Mouse (Mus musculus): ENCODE measurements around the gene Ccdc74a. TPM values are rescaled to one million over a fixed set of nuclear protein-coding genes. Genes with fewer than 3 reads are reported as not detected.
"Not testable (repeated sequence)": the region's sequence is repeated elsewhere in the genome, so short reads cannot be mapped to it uniquely, and the experiment has no call there.

The Ccdc74a gene
- total RNA-seq (2021): 10 to 100 TPM; 25.5 to 25.8 TPM

DNA sequence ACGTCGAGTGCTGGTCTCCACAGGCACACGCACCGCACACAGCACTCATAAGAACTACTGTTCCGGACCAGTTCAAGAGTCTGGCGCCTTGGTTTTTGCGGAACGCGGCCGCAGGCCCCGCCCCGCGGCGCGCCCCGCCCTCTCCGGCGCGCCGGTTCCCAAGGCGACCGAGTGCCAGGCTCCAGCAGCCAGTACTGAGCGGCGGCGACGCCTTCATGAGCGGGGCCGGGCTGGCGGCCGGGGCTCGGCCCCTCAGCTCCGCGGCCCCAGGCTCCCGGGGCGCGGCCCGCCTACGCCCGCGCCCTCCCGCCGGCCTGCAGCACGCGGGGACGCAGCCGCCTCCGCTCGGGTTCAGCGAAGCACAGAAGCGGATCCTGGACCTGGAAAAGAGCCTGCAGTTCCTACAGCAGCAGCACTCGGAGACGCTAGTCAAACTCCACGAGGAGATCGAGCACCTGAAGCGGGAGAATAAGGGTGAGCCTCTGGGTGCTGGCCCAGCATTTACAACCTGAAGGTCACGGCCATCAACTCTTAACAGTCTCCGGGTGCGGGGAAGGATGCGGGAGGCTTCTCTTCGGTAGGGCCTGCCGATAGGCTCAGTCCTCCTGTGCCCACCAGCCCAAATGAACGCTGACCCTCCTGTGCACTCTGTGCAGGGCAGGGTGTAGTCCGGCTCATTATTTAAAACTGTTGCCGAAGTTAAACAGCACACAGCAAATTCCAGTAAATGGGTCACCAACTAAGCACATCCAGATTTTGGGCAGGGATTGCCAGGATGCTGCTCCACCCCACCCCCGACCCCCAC, at the start of gene Ccdc74a:
TSS of gene Ccdc74a (plus strand) at position 161 of the 805 bp plus-strand sequence.
- intact Hi-C loops (cut with DNase I): loop anchor here (5.0 kb wide), 1 partner anchor 76 kb away; no protein-coding TSS in a partner anchor
- DNase-seq (ENCODE audit: low spot score in 2 of 2): peak; percentile 79 to 84

DNA sequence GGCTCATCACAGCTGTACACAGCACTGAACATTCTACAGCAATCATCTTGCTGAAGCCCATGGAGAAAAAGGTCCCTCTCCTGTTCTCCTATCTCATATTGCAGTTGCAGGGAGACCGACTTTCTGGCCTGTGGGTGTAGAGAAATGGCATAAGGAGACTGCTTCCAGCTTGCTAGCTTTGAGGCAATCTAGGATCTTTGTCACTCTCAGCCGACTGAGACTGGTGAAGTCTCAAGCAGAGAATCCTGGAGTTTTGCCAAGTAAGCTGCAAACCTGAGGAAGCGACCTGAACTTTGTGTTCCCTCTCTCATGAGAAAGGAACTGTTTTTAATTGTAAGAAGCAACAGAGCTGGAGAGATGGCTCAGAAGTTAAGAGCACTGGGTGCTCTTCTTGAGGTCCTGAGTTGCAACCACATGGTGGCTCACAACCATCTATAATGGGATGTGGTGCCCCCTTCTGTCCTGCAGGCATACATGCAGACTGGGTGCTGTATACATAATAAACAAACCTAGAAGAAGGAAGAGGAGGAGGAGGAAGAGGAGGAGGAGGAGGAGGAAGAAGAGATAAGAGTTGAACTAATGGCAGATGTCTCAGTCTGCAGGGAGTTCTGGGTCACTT, 45.2 kb upstream of the Ccdc74a start:
- DNase-seq (ENCODE audit: low spot score in 2 of 2): no peak
- intact Hi-C loops (cut with DNase I): no loop called here

DNA sequence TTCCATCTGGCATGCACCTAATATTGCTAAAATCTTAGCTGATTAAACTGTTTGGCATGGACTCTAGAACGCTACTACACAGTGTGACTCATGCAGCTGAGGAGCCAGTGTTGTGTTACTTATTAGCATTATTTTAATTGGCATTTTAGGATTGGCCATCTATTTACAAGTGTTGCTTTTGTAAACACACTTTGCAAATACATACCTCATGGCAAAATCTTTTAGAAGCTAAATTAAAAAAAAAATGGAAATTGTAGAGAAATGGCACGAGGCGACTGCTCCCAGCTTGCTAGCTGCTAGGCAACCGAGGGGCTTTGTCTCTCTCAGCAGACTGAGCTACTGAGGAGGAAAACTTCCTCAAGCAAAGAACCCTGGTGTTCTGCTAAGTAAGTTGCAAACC, 41.3 kb upstream of the Ccdc74a start:
- DNase-seq (ENCODE audit: low spot score in 2 of 2): no peak
- intact Hi-C loops (cut with DNase I): no loop called here

DNA sequence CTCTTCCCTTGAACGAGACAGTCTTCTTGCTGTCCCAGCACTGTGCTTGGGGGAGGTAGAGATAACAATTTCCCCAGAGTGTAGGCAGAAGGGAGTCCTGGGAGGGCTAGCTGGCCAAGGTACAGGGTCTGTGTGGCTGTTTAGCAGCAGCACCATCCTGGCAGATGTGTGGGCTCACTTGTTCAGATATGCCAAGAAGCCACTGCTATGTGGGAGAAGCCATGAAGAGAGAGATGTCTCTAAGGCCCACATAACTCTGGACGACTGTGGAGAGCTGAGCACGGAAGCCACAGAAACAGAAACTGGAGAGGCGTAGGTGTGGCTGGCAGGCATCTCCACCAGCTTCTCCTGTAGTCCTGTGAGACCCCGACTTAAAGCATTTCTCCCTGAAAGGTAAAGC, 40.6 kb upstream of the Ccdc74a start:
- intact Hi-C loops (cut with DNase I): no loop called here
- peak in 1 of 2 experiments; percentile 43 for DNase-seq (ENCODE audit: low spot score in 2 of 2)

DNA sequence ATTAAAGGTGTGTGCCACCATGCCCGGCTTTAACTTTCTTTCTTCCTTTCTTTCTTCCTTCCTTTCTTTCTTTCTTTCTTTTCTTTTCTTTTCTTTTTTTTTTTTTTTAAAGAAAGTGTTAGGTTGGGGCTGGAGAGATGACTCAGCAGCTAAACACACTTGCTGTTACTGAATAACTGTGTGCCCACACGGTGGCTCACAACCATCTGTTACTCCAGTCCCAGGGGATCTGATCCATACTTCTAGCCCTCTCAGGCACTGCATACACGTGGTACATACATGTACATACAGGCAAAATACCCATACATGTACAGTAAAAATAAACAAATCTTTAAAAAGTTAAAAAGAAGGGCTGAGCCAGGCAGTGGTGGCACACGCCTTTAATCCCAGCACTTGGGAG, 34.9 kb upstream of the Ccdc74a start:
- intact Hi-C loops (cut with DNase I): no loop called here
- peak in 1 of 2 experiments; percentile 46 for DNase-seq (ENCODE audit: low spot score in 2 of 2)

DNA sequence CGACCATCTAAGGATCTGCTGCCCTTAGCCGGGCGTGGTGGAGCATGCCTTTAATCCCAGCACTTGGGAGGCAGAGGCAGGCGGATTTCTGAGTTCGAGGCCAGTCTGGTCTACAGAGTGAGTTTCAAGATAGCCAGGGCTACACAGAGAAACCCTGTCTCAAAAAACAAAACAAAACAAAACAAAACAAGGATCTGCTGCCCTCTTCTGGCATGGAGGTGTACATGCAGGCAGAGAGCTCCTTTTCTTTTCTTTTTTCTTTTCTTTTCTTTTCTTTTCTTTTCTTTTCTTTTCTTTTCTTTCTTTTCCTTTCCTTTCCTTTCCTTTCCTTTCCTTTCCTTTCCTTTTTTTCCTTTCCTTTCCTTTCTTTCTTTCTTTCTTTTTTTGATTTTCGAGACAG, 31.5 kb upstream of the Ccdc74a start:
- intact Hi-C loops (cut with DNase I); DNase-seq (ENCODE audit: low spot score in 2 of 2): not testable (repeated sequence)

DNA sequence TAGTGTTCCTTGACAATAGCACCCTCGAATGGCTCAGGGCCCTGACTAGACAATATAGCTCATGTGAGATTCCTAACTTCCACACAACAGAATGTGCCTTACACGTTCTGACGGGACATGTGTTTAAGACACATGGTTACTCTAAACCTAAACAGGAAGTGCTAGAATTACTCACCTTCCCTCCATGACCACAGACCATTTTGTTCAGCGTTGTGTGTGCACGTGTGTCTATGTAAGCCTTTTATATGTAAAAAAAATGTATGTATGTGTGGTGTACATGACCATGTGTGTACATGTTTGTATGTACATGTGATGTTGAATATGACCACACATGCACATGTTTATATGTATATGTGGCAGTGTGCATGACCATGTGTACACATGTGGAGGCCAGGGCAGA, 30.1 kb upstream of the Ccdc74a start:
- intact Hi-C loops (cut with DNase I): no loop called here
- no peak for DNase-seq (ENCODE audit: low spot score in 2 of 2)

DNA sequence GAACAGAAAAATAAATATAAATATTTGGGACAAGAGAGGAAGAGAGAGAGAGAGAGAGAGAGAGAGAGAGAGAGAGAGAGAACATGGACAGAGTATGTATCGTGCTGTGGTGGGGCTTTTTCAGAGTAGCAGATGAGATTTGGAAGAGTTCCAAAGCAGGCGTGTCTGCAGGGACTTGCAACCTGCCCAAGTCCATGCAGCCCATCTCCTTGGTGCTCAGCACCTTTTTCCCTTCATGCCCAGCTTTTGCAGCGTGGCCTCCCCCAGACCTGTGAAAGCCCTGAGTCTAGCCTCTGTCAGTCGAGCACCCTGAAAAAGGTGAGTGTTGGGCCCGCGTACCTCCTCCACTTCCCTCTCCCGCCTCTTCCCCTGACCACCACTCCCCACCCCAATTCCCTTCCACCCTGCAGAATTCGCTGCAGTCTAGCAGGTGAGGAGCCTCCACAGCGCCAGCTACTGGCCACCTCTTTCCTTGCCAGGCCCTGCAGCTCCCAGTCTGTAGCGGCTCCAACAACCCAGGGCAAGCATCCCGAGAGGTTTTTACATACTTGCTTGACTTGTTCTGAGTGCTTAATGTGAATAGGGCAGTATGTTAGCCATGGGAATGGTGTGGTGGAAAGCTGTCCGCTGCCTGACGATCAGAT, 28.2 kb upstream of the Ccdc74a start:
- intact Hi-C loops (cut with DNase I): loop anchor here (2.0 kb wide), 1 partner anchor 59 kb away; no protein-coding TSS in a partner anchor

DNA sequence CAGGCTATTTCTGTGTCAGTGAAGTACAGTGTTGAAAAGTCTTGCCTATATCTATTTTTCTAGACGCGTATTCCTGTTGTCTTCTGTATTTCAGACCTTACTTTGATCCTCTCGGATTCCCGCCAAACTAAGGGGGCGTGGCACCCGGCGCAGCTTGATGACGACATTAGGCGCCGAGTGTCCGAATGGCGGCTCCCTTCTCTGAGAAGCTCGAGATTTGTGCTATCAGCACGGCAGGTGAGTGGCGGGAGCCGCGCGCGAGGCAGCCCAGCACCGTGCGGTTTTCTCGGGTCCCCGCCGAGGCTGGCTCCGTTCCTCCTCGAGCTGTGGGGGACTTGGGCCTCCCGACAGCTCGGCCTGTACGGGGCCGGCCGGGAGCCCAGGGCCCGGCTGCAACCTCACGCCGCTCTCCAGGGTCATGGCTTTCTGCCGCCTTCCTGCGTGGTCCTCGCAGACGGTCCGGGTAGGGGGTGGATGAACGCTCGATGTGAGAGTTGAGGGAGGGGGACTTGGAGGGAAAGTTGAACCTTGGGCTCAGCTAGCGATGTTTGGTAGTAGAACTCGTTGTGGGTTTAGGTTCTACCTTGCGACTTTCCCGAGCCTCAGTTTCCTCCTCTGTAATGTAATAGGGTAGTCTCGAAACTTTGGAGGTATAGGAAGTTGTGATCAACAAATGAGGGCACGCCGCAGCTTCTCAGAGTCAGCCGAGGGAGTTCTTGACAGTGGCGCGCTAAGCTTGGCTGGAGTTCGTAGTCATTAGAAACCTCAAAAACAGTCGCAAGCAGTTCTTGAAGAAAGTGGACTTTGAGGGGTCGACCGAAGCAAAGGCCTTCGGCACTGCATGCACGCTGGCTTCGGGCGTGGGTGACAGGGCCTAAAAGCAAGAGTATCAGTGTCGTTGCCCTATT, 26.8 kb upstream of the Ccdc74a start, which contains the start of gene Smpd4:
TSS of gene Smpd4 (plus strand) at position 157 of the 908 bp plus-strand sequence.
- intact Hi-C loops (cut with DNase I): loop anchor here (2.0 kb wide), 1 partner anchor 61 kb away; no protein-coding TSS in a partner anchor
- DNase-seq (ENCODE audit: low spot score in 2 of 2): peak; percentile 88 to 90

More for the DNA sequence above, 28.2 kb upstream of the Ccdc74a start:
- DNase-seq (ENCODE audit: low spot score in 2 of 2): peak; percentile 35 to 53

DNA sequence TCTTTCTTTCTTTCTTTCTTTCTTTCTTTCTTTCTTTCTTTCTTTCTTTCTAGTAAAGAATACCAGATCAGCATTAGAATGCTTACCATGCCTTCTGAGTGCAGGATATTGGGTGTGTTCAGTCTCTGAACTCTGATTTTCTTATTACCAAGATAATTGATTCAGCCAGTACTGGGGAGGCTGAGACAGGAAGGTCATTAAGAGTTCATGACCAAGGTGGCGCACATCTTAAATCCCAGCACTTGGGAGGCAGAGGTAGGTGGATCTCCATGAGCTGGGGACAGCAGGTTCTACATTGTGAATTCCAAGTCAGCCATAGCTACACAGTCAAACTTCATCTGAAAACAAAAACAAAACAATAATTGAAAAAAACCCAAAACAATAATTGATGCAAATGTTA, 24.3 kb upstream of the Ccdc74a start:
- intact Hi-C loops (cut with DNase I): no loop called here
- no peak for DNase-seq (ENCODE audit: low spot score in 2 of 2)

DNA sequence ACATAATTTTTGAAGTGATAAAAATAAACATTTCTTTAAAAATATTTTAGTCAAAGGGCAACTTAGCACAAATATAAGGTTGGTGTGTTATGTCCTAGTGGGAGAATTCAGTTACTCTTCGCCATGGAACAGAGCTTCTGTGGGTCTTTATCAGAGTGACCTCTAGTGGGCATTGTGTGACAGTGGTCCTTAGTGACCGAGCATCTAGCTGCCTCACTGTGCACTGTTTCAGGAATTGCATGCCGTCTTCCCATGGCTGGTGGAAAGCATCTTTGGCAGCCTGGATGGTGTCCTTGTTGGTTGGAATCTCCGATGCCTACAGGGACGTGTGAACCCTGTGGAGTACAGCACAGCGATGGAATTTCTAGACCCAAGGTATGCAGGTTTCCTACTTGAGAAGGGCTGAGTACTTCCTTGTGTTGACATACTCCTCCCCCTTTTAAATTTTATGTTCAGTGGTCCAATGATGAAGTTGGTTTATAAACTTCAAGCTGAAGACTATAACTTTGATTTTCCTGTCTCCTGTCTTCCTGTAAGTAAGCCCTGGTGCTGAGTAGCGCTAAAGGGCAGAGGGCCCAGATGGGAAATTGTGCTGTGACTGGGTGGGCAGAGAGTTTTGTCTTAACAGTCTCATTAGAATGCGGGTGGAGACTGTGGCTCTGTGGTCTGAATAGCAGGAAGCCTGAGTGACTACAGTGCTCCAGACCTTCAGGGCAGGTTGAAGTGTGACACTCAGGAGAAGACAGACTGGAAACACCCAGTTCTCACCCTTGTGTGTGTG, 20.6 kb upstream of the Ccdc74a start:
- DNase-seq (ENCODE audit: low spot score in 2 of 2): no peak
- intact Hi-C loops (cut with DNase I): no loop called here

DNA sequence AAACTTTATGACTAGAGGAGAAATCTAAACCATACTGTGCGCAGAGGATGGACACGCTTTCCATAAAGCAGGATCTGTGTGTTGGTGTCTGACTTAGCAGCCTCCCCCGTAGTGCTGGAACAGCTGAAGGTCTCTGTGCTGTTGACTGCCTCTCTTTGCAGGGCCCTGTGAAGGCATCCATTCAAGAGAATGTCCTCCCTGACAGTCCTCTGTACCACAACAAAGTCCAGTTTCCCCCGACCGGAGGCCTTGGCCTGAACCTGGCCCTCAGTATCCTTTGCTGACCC, 20.1 kb upstream of the Ccdc74a start:
- no peak for DNase-seq (ENCODE audit: low spot score in 2 of 2)
- intact Hi-C loops (cut with DNase I): no loop called here

DNA sequence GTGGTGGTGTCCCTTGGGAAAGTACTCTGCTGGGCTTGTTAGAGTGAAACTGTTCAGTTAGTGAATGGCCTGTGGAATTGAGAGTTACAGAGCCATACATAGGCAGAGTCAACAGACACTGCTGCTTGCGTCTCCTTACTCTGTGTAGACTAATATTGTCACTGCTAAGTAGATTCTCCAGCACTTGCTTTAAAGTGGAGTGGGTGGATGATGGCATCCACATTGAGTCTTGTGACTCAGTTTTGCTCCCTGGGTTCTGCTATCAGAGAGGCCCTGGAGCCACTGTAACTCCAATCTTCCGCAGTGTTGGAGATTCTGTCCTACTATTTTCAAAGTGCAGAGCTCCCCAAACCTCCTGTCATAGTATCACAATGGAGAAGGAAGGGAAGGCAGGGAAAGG, 13.7 kb upstream of the Ccdc74a start:
- no peak for DNase-seq (ENCODE audit: low spot score in 2 of 2)
- intact Hi-C loops (cut with DNase I): no loop called here

DNA sequence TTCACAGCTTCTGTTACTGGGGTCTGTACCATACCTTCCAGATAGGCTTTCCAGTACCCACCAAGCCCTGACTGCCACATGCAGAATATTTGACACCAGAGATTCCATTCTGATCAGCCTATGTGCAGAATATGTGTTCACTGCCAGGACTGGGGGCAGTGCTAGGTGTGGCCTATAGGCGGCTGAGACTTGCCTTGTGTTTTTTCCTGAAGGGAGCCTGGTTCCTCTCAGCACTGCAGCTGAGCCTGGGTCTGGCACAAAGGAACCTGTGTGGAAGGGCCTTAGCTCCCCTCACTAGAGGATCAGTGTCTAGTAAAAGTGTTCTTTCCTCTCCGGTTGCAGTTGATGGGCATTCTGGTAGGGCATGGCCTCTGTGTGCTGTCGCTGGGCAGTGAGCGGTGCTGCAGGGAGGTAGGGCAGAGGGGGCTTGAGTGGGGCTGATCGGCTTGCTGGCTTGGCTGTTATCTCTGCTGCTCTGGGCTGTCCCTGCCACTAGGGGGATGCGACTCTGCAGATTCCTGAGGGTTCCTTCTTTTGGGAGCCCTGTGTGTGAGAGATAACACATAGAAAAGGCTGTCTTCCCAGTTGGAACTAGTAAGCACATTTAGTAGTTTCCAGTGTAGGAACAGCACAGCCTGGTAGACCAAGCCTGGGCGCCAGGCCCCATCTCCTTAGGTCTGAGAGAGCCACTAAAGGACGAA, 12.6 kb upstream of the Ccdc74a start:
- intact Hi-C loops (cut with DNase I): no loop called here
- no peak for DNase-seq (ENCODE audit: low spot score in 2 of 2)

DNA sequence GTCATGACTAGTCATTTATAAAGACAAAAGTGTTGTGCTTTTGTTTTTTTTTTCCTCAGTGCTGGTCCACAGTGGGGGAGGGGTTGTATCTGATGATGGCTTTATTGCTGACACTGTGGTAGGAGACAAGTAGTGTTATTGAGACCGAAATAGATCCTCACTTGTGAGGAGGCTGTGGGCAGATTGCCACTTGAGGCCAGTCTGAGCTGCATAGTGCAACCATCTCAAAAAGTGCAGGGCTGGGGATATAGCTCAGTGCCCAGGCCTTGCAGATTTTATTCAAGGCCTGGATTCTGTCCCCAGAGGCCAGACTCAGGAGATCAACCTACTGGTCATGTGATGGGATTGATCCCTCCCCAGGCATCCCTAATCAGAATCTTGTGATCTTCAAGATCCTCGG, 9.4 kb upstream of the Ccdc74a start:
- DNase-seq (ENCODE audit: low spot score in 2 of 2): no peak
- intact Hi-C loops (cut with DNase I): no loop called here

DNA sequence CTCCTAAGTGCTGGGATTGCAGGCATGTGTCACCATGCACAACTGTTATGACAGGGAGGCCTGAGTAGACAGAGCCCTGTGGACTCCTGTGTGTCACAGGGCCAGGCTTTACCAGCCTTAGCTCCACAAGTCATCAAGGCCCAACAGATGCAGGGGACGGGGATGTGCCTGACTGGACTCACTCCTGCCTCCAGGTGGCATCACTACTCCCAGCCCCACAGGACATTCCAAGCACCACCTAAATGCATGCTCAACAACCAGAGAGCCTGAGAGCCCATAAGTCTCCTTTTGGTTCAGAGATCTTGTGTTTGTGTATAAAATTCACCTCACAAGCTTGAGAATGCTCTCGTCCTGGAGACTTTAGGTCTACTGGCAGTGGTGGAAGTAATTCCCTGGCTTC, 8.7 kb upstream of the Ccdc74a start:
- intact Hi-C loops (cut with DNase I): no loop called here
- DNase-seq (ENCODE audit: low spot score in 2 of 2): no peak

DNA sequence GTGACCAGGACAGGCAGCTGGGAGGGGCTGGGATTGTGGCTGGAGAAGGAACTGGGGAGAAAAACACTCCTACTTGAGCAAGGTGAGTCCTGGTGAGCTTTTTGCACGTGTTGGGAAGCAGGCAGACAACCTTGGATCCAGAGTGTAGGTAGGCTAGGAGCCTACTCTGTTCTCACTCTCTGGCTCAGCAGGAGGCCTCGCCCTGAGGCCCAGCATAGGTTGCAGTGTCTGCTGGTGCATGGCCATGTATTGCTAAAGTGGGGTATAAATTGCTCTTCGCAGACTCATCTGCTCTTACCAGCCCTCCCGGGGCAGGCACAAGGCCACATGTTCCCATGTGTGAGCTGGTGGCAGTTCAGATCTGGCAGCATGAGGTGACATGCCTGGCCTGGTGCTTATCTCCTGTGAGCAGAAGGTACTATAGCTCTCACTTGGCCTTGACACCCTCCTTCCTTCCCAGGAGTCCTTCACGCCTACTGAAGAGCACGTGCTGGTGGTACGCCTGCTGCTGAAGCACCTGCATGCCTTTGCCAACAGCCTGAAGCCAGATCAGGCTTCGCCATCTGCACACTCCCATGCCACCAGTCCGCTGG, 8.1 kb upstream of the Ccdc74a start:
- no peak for DNase-seq (ENCODE audit: low spot score in 2 of 2)
- intact Hi-C loops (cut with DNase I): no loop called here

DNA sequence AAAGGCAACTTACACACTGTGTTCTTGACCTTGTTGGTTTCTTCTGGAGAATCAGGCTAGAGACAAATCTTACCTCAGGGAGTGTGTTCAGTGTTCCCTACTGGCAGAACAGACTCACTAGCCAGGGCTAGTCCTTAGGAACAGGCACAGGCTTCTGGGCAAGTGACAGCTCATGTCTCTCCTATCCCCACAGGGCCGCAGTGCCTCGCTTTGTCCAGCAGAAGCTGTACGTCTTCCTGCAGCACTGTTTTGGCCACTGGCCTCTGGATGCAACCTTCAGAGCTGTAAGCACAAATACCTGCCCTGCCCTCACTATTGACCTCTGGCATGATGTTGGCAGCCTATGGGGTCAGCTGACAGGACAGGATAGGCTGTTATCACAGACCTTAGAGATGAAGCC, 7.2 kb upstream of the Ccdc74a start:
- DNase-seq (ENCODE audit: low spot score in 2 of 2): no peak
- intact Hi-C loops (cut with DNase I): no loop called here

All from left cerebral cortex, postnatal 36 days (tissue).